Mouse (Mus musculus) heart, postnatal 0 days (tissue): ENCODE measurements around the gene Plk2.

ENCODE experiments used
- CTCF ChIP-seq: IDR thresholded peaks from 2 replicates; pipeline ENCODE4 v1.5.1; 2016; ENCODE audit warnings: antibody characterized with exemption, control low read depth, low read depth
- EP300 ChIP-seq: IDR thresholded peaks from 2 replicates; pipeline ENCODE4 v1.6.1; 2016; ENCODE audit warnings: antibody characterized with exemption, low read depth

DNA sequence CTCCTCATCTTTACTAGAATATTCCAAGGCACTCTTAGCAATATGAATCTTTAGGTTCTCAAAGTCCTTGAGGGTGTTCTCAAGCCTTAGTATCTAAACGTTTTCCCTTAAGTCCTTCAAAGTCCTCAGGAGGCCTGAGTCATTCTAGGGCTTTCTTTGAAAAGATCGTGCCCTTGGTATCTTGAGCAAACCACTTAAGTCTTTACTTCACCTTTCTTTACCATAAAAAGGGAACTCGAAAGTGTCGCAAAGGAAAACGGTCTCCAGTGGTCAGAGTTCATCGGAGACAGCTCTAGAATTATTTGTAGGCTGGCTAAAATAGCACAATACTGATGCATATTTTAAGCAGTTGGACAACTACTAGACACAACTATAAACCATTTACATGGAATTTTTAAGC lies 31.1 kb upstream of the Plk2 start:
- no peak for TF ChIP-seq CTCF
- no peak for TF ChIP-seq EP300
